Mouse (Mus musculus): ENCODE data around the gene Olfr159.

Gene Olfr159

DNA sequence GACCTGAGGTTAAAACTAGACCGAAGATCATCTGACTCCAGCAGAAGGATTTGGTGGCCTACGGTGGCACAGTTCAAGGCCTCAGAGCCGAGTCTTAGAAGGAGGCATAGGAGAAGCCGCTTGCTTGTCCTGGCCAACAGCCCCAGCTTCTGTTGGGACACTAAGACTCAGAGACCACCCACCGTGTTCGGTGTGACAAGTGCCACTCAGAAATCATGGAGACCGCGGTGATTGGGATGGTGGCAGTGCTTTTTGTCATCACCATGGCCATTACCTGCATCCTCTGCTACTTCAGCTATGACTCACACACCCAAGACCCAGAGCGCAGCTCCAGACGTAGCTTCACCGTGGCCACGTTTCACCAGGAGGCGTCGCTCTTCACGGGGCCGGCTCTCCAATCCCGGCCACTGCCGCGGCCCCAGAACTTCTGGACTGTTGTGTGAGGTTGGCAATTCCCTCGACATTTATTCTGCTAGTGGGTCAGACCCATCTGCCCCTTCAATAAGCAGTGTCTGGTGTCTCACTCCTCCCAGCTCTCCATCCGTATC, 40.0 kb downstream of the Olfr159 start:
- in situ Hi-C loops (cut with MboI; ENCODE audit: low sequenced_read_pairs): loop anchor here (25.0 kb wide), 2 partner anchors 131 to 256 kb away; partner anchors contain the start of genes Ccin and Olfr155

DNA sequence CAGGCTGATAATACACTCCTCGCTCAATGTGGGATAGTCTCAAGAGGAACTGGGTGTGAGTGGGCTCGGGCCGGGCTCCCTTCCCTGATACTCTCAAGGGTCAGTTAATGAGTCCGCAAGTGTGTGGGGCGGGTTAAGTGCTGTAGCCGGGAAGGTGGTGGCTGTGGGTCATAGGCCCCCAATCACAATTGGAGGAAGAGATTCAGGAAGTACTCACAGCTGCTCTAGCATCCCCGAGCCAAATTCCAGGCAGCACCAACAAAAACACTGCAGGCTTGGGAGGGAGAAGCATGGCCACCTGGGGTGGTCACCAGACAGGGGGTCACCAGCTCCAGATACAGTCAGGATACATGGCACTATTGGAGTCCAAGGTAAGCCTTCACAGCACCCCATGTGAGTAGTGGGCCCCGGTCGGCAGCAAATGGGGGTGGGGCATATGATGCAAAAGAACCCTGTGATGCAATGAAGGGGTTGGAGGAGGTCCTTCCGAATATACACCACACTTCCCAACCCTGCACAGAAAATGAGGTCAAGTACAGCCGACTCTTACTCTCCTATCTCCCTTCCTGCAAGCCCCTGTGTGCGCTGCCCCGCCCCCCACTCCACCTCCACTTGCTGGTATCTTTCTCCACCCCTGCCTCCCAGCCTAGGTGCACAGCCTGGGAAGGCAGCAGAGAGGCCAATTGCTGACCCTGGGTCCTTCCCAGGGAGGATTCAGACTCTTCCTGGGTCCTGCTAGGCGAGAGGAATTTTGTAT, 40.8 kb downstream of the Olfr159 start, which contains the start of gene Spaar:
Spaar (plus strand) TSS at position 241 of the 757 bp plus-strand sequence.
- in situ Hi-C loops (cut with MboI; ENCODE audit: low sequenced_read_pairs): loop anchor here (25.0 kb wide), 2 partner anchors 132 to 257 kb away; partner anchors contain the start of genes Ccin and Olfr155

- in situ Hi-C loops (cut with MboI; ENCODE audit: low sequenced_read_pairs): loop anchor here (25.0 kb wide), 2 partner anchors 133 to 258 kb away; partner anchors contain the start of genes Ccin and Olfr155
These were observed 41.7 kb downstream of the Olfr159 start for GRCm38 (mm10) chr4:43729126-43729525.

GRCm38 (mm10) chr4:43728576-43728954, 42.2 kb downstream of the Olfr159 start:
- in situ Hi-C loops (cut with MboI; ENCODE audit: low sequenced_read_pairs): loop anchor here (25.0 kb wide), 2 partner anchors 134 to 259 kb away; partner anchors contain the start of genes Ccin and Olfr155

DNA sequence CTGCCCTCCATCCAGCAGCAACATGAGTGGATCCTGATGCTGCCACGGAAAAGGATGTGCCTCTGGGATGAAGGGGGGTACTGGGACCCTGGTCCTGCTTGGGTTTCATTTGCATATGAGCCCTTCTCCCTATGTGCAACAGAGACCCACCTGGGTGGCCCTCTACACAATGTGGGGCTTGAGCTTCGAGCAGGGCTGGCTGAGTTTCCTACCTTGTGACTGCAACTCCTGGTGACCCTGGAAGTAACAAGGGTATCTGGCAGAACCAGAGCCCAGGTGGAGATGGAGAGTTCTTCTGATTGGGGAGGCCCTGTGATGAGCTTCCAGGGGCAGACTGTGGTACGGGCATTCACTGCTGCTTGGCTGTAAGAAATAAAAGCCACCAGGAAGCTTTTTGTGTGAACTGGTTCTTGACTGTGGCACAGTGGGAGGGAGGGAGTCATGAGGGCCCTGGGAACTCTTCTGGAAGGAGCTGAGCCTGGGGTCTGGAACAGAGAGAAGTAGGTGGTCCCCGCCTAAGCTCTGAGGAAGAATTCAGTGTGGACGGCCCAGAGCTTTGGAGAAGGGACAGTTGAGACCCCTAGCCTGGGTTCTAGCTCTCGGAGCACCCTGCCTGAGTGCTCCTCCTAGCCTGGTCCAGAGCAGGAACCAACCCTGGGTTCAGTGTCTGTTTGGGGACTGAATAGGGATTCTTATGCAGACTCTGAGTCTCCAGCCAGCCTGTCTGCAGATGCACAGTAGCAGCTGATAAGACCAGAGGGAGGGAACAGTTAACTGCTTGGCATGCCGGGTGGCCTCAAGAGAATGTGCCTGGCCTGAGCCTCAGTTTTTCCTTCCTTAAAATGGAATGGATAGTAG, 42.9 kb downstream of the Olfr159 start:
- in situ Hi-C loops (cut with MboI; ENCODE audit: low sequenced_read_pairs): loop anchor here (25.0 kb wide), 2 partner anchors 134 to 259 kb away; partner anchors contain the start of genes Ccin and Olfr155

DNA sequence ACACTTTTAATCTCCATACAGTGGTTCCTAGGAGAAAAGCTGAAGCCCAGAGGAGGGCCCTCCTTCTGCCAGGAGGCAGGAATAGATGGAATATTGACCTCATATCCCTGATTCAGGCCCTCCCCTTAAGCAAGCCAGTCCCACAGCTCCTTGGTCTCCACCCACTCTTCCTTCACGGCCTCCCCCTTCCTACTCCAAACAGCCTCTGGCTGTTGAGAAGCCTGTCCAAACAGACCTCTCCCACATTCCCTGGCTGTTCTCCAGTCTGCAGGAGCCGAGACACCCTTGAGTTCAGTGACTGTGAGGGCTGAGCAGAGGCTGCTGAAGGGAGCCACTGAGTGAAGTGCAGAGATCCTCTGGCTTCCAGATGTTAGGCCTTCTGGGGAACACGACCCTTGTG, 43.8 kb downstream of the Olfr159 start, which contains the start of gene Hrct1:
Hrct1 (plus strand) TSS at position 194 of the 400 bp plus-strand sequence.
- in situ Hi-C loops (cut with MboI; ENCODE audit: low sequenced_read_pairs): loop anchor here (25.0 kb wide), 2 partner anchors 135 to 260 kb away; partner anchors contain the start of genes Ccin and Olfr155

DNA sequence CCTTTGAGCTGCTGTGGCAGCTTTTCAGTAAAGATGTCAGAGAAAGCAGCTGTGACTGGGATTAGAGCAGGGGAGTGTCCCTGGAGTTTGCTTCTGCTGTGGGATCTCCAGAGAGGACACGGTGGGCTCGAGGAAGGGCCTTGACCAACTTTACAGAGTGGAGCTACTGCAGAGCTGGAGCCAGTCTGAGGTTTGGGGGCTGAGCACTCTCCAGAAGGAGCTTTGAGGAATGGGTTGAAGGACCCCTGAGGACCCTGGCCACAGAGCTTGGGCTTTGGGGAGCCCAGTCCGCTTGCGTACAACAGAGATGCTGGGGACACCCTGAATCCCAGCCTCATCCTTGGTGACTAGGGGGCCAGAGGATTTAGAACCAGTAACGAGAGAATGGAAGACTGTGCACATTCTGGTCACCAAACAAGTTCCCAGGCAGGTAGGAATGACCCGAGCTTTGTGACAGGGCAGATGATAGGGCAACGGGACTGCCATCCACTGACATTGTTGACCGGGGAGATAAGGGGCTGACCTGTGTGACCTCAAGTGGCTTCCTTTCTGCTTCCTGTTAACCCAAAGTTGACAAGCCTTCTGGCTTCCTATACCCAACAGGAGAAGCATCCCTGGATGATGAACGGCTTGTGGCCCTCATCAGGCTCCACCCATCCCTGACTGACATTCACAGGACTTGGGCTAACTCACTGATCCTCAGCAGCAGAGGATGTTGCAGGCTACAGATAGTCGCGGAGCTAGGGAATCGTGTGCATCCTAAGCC, 44.4 kb downstream of the Olfr159 start:
- in situ Hi-C loops (cut with MboI; ENCODE audit: low sequenced_read_pairs): loop anchor here (25.0 kb wide), 2 partner anchors 136 to 261 kb away; partner anchors contain the start of genes Ccin and Olfr155

GRCm38 (mm10) chr4:43724764-43725163, 46.0 kb downstream of the Olfr159 start:
- in situ Hi-C loops (cut with MboI; ENCODE audit: low sequenced_read_pairs): loop anchor here (25.0 kb wide), 2 partner anchors 138 to 263 kb away; partner anchors contain the start of genes Ccin and Olfr155

GRCm38 (mm10) chr4:43722191-43722590, 48.6 kb downstream of the Olfr159 start:
- in situ Hi-C loops (cut with MboI; ENCODE audit: low sequenced_read_pairs): no loop called here

- in situ Hi-C loops (cut with MboI; ENCODE audit: low sequenced_read_pairs): no loop called here
These were observed 50.1 kb downstream of the Olfr159 start for GRCm38 (mm10) chr4:43720491-43721228.

Measured in CH12F3 (cell line).